Mouse (Mus musculus) heart, embryonic 16.5 days (tissue): ENCODE measurements at regions not wholly inside any gene's neighbourhood (a gene's known extent, or its start where the extent isn't known, plus 50 kb on each side); places are given as distances from the start of the nearest gene placed in this dataset.
"Not testable (repeated sequence)": the region's sequence is repeated elsewhere in the genome, so short reads cannot be mapped to it uniquely, and the experiment has no call there.

ENCODE experiments used
- ATAC-seq: fragments of 200-750 bp; cut with Nextera tagmentation; replicated peaks from 2 replicates; pipeline ENCODE4 v1.8.0; 2017; ENCODE audit warnings: moderate number of reproducible peaks; ENCODE audit not compliant: insufficient read depth, low FRiP score; ENCODE audit errors: extremely low read depth
- H3K27ac ChIP-seq: fragments of 300-500 bp; sonication (generic); 2 replicates; pipeline ENCODE4 v1.5.1; 2014; ENCODE audit warnings: mild to moderate bottlenecking, low read length, control low read depth, moderate library complexity
- H3K27me3 ChIP-seq: fragments of 300-500 bp; sonication (generic); 2 replicates; pipeline ENCODE4 v1.6.1; 2014; ENCODE audit warnings: low read length, mixed read lengths; ENCODE audit not compliant: control insufficient read depth, insufficient read depth
- H3K36me3 ChIP-seq: fragments of 300-500 bp; sonication (generic); 2 replicates; pipeline ENCODE4 v1.6.1; 2014; ENCODE audit not compliant: control insufficient read depth, insufficient read depth
- H3K4me1 ChIP-seq: fragments of 300-500 bp; sonication (generic); 2 replicates; pipeline ENCODE4 v1.6.1; 2014; ENCODE audit warnings: low read length, mixed read lengths; ENCODE audit not compliant: control insufficient read depth, insufficient read depth
- H3K4me2 ChIP-seq: fragments of 300-500 bp; sonication (generic); 2 replicates; pipeline ENCODE4 v1.6.1; 2014; ENCODE audit warnings: low read depth, mild to moderate bottlenecking, control low read depth, low read length
- H3K4me3 ChIP-seq: fragments of 300-500 bp; sonication (generic); 2 replicates; pipeline ENCODE4 v1.5.1; 2014; ENCODE audit warnings: mild to moderate bottlenecking, control low read depth, low read length
- H3K9ac ChIP-seq: fragments of 300-500 bp; sonication (generic); 2 replicates; pipeline ENCODE4 v1.6.1; 2014; ENCODE audit warnings: low read length, control low read depth
- H3K9me3 ChIP-seq: fragments of 300-500 bp; sonication (generic); replicated peaks from 2 replicates; pipeline ENCODE4 v1.6.1; 2016; ENCODE audit warnings: low read length; ENCODE audit not compliant: control insufficient read depth
- WGBS: fragments of 180-500 bp; shearing (Covaris S2); extraction: QIAGEN DNeasy Blood & Tissue Kit; methylation state at CpG from one replicate; pipeline ENCODE4 v1.1.7; 2014; 5-methylcytosine and 5-hydroxymethylcytosine counted together

- Histone ChIP-seq H3K9ac (no peak overlapping the region), H3K27me3 (no peaks in the 10 kb centered on the region), H3K4me1 (no peaks in the 10 kb centered on the region), H3K36me3 (no peaks in the 10 kb centered on the region), H3K4me2 (no peak overlapping the region), H3K27ac (no peak overlapping the region), H3K9me3 (no peaks in the 10 kb centered on the region), H3K4me3 (no peak overlapping the region)
- ATAC-seq = no peak
- 72% methylated on average over 10 of the region's 10 CpGs for WGBS
Observed at GRCm38 (mm10) chr12:71693346-71694038, 137.4 kb upstream of the Daam1 start.

DNA sequence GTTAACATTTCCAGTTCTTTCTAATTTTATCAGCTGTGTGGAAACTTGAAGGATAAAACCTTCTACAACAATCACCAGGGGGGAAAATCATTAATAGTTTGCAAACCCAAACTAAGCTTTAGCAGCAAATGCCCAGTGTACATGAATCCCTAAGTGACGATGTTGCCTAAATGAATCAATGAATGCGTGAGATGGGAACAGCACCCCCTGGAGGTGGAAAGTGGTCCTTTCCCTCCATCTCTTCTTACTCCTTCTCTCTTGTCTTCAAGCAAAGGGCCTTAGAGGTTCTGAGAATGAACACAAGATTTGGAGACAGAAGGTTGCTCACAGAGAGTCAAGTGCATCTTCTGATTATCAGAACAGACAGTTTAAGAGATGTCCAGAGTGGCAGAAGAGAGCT, 129.1 kb upstream of the Daam1 start:
- no peak overlapping the region for H3K9ac ChIP-seq
- H3K9me3 ChIP-seq = peaks cover 6% of the 10 kb centered on the region
- no peak overlapping the region for H3K4me3 ChIP-seq
- no peaks in the 10 kb centered on the region for H3K4me1 ChIP-seq
- H3K27me3 ChIP-seq = no peaks in the 10 kb centered on the region
- no peaks in the 10 kb centered on the region; the same call in 1 of the 2 replicates for H3K36me3 ChIP-seq
- no peak overlapping the region for H3K4me2 ChIP-seq
- no peak overlapping the region for H3K27ac ChIP-seq
- 78% methylated on average over 2 of the region's 2 CpGs for WGBS
- ATAC-seq = no peak

DNA sequence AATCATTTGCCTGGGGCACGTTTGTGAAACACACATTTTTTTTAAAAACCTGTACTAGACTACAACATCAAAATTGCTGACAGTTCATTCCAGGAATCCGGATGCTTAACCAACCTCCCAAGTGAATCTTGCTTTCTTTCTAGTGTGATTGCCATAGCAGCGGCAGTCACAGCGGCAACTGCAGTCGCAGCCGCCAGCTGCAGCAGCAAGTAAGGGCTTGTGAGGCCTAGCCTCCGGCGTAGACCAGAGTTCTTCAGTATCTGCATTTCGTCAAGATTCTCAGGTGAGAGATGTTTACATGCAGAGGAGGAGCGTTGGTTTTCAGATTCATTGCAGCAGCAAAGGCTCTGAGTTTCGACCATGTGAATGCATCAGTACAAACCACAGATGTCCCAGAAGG, 128.7 kb upstream of the Daam1 start:
- Histone ChIP-seq H3K4me2 (no peak overlapping the region), H3K27me3 (no peaks in the 10 kb centered on the region), H3K4me1 (no peaks in the 10 kb centered on the region), H3K27ac (no peak overlapping the region), H3K9me3 (peaks cover 6% of the 10 kb centered on the region), H3K4me3 (no peak overlapping the region), H3K36me3 (no peaks in the 10 kb centered on the region; the same call in 1 of the 2 replicates), H3K9ac (no peak overlapping the region)
- no peak for ATAC-seq
- 65% methylated on average over 11 of the region's 11 CpGs for WGBS

DNA sequence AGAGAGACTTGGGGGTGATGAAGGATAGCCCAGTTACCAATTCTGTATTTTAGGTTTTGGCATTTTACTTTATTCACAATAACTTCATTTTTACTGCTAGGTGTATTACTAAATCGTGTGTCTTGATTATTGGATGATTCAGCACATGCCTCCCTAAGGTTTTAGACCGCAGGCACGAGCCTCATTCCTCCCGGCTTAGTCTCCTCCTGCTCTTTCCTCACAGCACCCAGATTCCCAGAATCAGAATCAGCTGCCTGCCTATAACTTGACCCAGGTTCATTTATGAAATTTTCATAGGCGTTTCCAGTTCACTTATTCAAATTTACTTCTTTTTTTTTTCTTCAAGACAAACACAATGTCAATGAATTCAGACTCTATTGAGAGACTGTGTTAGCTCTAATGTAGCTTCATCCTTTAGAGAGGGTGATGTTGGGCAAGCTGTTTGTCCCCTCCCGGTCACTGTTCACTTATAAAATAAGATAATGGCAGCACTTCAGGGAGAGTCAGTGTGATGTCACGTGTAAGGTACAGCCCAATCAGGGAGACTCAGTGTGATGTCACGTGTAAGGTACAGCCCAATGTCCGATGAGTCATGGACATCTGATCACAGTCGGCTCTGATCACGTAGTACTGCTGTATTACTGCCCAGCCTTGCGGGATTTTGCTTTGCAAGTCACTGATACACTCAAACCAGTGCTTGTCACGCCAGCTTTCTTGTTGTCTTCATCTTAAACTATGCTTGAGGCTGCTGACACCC, 127.6 kb upstream of the Daam1 start:
- no peak overlapping the region for H3K27ac ChIP-seq
- WGBS = 83% methylated on average over 13 of the region's 13 CpGs
- H3K4me3 ChIP-seq = no peak overlapping the region

GRCm38 (mm10) chr12:71704431-71704830, 126.4 kb upstream of the Daam1 start:
- Histone ChIP-seq H3K4me2 (no peak overlapping the region), H3K4me3 (no peak overlapping the region), H3K9me3 (peaks cover 2% of the 10 kb centered on the region; the same call in 1 of the 2 replicates), H3K27me3 (no peaks in the 10 kb centered on the region), H3K36me3 (no peaks in the 10 kb centered on the region; the same call in 1 of the 2 replicates), H3K27ac (no peak overlapping the region), H3K9ac (no peak overlapping the region), H3K4me1 (no peaks in the 10 kb centered on the region)
- ATAC-seq = no peak
- whole genome bisulfite sequencing = 77% methylated on average over 6 of the region's 6 CpGs

More for the DNA sequence above, 127.6 kb upstream of the Daam1 start:
- H3K27me3 ChIP-seq = no peaks in the 10 kb centered on the region
- H3K9ac ChIP-seq = no peak overlapping the region
- H3K9me3 ChIP-seq = peaks cover 6% of the 10 kb centered on the region
- no peak overlapping the region for H3K4me2 ChIP-seq
- no peak for ATAC-seq
- no peaks in the 10 kb centered on the region; the same call in 1 of the 2 replicates for H3K36me3 ChIP-seq
- H3K4me1 ChIP-seq = no peaks in the 10 kb centered on the region

GRCm38 (mm10) chr12:71707727-71708369, 123.0 kb upstream of the Daam1 start:
- no peak for ATAC-seq
- no peak overlapping the region for H3K9ac ChIP-seq
- H3K4me1 ChIP-seq = peaks cover 6% of the 10 kb centered on the region
- no peak overlapping the region for H3K27ac ChIP-seq
- no peaks in the 10 kb centered on the region for H3K36me3 ChIP-seq
- WGBS = 23% methylated on average over 10 of the region's 10 CpGs
- H3K27me3 ChIP-seq = no peaks in the 10 kb centered on the region
- H3K4me3 ChIP-seq = no peak overlapping the region
- no peaks in the 10 kb centered on the region for H3K9me3 ChIP-seq
- H3K4me2 ChIP-seq = no peak overlapping the region

DNA sequence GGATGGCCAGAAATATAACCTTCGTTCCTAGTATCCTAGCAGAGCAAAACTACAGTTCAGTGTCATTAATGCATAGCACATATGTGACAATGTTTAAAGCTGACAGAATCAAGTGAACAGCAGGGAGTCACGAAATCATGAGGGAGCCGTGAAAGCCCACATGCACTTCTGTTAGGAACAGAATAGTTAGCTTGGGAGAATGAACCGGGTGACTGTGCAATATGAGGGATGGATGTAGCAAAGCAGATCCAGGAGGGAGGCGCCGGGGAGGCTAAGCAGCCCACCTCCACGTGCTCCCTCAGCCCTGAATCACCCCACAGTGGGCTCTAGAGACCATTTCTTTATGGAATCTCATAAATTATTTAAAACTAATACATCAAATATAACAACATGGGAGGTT, 116.3 kb upstream of the Daam1 start:
- H3K9me3 ChIP-seq = no peaks in the 10 kb centered on the region
- no peak for ATAC-seq
- H3K4me1 ChIP-seq = peaks cover 11% of the 10 kb centered on the region
- H3K4me3 ChIP-seq = no peak overlapping the region
- no peaks in the 10 kb centered on the region for H3K36me3 ChIP-seq
- 80% methylated on average over 7 of the region's 7 CpGs for WGBS
- no peak overlapping the region for H3K4me2 ChIP-seq
- no peak overlapping the region for H3K27ac ChIP-seq
- H3K9ac ChIP-seq = no peak overlapping the region
- H3K27me3 ChIP-seq = no peaks in the 10 kb centered on the region

- WGBS = 57% methylated on average over 12 of the region's 12 CpGs
- ATAC-seq, H3K9ac ChIP-seq, H3K4me1 ChIP-seq, H3K4me3 ChIP-seq, H3K9me3 ChIP-seq, H3K4me2 ChIP-seq, H3K36me3 ChIP-seq, H3K27ac ChIP-seq, H3K27me3 ChIP-seq: not testable (repeated sequence)
Observed at GRCm38 (mm10) chr12:71718412-71718811, 112.5 kb upstream of the Daam1 start.

DNA sequence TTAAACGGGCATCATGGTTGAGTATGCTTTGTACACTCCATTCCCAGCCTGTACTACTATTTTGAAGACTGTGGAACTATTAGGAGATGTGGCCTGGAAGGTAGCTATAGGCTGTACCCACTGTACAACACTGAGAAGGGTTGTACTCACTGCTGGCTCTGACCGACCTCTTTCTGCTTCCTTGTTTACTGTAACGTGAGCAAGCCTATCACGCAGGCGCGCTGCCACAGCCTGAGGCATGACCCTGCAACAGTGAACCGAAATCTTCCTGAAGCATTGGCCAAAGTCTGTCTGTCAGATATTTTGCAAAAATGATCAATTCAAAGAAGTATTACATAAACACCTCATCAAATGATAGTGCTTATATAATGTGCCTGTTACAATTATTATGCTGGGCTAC, 112.0 kb upstream of the Daam1 start:
- 65% methylated on average over 7 of the region's 7 CpGs for WGBS
- peaks cover 5% of the 10 kb centered on the region; the same call in 1 of the 2 replicates for H3K4me1 ChIP-seq
- H3K4me3 ChIP-seq = no peak overlapping the region
- H3K27ac ChIP-seq = no peak overlapping the region
- no peaks in the 10 kb centered on the region for H3K36me3 ChIP-seq
- H3K4me2 ChIP-seq = no peak overlapping the region
- ATAC-seq = no peak
- no peaks in the 10 kb centered on the region for H3K27me3 ChIP-seq
- H3K9ac ChIP-seq = no peak overlapping the region
- no peaks in the 10 kb centered on the region for H3K9me3 ChIP-seq
